Mouse (Mus musculus): ENCODE data around the gene E2f2.

Gene E2f2

DNA sequence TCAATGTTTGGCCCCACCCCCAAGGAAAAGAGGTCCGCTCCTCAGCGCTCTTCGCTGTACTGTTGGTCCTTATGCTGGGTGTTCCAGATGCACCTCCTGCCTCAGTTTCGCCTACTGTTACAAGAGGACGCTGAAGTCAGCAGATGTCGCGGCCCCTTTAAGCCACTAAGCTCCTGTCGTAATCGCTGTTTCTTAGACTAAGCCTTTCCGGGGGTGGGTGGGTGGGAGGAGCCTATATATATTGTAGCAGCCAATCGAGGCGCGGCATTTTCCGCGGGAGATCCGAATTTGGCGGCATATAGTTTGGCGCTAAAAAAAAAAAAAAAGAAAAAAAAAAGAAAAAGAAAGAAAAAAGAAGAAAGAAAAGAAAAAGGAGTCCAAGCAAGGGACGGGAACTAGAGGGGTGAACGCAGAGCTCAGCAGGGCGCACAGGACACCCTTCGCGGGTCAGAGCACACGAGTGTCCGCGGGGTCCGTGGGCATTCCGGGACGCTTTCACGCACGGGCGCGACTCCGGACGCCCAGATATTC is at the start of gene E2f2:
Gene E2f2, plus strand, starts transcription at position 384 of the 531 bp plus-strand sequence.
- DNase-seq (ENCODE audit: low read depth, low spot score), result no peak

DNA sequence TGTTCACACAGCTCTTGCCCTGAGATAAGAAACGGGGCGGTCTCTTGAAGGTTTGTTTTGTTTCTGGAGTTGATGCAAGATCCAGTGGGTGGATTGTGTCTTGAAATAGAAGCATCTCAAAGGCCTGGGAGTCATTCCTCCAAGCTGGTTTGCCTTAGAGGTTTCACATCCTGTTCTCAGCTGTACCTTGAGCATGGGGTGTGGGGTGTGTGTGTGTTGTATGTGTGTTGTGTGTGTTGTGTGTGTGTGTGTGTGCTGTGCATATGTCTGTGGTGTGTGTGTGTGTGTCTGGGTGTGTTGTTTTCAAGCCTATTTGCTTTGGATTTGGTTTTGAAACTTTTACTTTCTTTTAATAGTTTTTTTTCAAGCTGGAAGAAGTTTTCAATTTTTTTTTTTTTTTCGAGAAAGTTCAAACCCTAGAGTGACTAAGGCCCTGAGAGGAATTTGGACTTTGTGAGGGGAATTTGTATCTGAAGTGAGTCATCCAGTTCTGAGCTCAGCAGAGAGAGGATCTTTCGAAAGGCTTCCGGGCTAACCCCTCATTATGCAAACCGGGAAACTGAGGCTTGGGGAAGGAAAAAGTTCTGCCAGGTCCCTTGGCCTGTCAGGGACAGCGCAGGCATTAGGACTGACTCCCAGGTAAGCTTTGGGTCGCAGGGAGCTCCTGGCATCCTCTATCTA is 48.9 kb upstream of the E2f2 start:
- DNase-seq (ENCODE audit: low read depth, low spot score), result no peak

DNA sequence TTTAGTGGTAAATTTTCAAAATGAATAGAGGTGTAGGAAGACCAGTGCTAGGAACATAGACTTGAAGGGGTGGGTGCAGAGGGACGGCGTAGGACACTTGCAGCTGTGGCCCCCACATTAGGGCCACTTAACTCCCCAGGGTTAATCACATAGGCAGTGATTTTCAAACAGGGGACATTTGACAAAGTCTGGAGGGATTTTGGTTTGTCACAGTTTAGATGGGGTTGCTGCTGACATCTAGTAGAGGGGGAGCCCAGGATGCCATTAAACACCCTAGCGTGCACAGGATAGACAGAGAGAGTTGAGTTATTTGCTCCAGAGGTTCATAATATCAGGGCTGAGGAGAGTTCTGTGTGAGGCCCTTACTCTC is 48.4 kb upstream of the E2f2 start:
- no peak for DNase-seq (ENCODE audit: low read depth, low spot score)

DNA sequence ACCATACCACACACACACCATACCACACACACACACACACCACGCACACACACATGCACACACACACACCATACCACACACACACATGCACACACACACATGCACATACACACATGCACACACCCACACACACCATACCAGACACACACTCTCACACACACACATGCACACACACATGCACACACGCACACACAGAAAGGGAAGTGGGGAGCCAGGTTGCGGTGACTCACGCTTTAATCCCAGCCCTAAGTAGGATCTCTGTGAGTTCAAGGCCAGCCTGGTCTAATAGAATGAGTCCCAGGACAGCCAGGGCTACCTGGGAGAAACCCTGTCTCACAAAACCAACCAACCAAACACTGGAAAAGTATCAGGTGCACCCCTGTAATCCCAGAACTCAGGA is 47.6 kb upstream of the E2f2 start:
- DNase-seq (ENCODE audit: low read depth, low spot score), result no peak

DNA sequence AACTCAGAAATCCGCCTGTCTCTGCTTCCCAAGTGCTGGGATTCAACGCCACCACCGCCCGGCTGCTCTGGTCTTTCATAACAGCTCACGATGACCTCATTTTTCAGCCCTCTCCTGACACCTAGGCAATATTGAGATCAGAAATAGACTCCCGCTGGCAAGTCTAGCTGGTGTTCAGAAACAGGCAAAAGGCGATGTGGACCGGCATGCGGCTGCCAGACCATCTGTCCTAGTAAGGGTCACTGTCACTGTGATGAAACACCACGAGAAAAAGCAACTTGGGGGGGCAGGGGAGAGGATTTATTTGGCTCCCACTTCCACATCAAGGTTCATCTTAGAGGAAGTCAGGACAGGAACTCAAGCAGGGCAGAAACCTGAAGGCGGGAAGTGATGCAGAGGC is 46.7 kb upstream of the E2f2 start:
- DNase-seq (ENCODE audit: low read depth, low spot score), result no peak

DNA sequence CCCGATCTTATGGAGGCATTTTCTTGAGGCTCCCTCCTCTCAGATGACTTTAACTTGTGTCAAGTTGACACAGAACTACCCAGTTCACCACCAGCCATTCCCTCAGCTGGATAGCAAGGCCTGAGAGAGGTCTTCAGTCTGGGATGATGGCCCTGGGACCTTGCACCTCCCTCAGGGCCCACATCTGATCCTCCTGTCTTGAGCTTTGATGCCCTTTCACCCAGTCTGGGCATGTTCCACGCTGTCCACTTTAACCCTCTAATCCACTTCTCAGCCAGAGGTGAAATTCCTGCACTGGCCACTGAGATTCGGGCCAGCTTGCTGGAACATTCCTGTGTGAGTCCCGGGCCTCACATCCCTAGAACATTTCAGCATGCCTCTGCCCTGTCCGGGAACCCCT is 46.2 kb upstream of the E2f2 start:
- DNase-seq (ENCODE audit: low read depth, low spot score), result no peak

DNA sequence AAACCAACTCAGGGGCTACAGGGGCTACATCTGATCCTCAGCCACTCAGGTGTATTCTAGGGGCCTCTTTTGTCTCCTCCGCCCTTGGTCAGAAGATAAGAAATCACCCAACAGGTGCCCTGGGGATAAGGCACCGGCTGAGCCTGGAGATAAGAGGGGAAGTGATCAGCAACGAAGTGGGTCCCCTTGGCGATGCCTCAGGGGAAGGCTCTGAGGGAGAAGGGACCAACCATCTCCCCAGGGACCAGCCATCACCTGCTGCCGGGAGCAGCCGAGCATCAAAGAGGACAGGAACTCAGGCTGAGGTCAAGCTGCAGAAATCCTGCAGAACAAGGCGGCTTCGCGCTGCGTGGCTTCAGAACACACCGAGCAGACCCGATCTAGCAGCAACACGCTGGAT is 44.5 kb upstream of the E2f2 start:
- no peak for DNase-seq (ENCODE audit: low read depth, low spot score)

DNA sequence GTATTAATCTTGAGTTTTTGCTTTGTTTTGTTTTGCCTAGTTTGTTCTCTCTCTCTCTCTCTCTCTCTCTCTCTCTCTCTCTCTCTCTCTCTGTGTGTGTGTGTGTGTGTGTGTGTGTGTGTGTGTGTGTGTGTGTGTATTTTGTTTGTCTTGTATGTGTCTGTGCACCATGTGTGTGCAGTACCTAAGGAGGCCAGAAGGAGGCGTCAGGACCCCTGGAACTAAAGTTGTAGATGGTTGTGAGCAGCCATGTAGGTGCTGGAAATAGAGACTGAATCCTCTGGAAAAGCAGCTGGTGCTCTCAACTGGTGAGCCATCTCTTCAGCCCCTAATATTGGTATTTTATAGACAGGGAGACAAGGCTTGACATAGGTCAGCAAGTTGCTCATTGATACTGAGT is 42.4 kb upstream of the E2f2 start:
- no peak for DNase-seq (ENCODE audit: low read depth, low spot score)

DNA sequence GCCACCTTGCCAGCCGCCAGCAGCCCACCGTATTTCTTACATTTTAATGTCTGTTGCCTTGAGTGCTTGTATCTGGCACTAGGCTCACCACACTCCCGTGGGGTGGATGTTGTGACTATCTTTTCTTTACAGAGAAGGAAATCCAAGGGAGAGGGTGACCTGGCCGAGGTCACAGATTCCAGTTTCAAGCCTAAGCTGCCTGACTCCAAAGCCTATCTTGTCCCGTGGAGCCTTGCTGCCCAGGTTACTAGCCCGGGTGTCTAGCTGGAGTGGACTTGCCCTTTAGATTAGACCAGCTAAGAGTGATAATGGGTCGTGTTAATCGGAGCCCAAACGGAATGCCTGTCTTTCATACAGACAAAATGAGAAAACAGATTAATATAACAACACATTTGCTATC is 38.4 kb upstream of the E2f2 start:
- no peak for DNase-seq (ENCODE audit: low read depth, low spot score)

DNA sequence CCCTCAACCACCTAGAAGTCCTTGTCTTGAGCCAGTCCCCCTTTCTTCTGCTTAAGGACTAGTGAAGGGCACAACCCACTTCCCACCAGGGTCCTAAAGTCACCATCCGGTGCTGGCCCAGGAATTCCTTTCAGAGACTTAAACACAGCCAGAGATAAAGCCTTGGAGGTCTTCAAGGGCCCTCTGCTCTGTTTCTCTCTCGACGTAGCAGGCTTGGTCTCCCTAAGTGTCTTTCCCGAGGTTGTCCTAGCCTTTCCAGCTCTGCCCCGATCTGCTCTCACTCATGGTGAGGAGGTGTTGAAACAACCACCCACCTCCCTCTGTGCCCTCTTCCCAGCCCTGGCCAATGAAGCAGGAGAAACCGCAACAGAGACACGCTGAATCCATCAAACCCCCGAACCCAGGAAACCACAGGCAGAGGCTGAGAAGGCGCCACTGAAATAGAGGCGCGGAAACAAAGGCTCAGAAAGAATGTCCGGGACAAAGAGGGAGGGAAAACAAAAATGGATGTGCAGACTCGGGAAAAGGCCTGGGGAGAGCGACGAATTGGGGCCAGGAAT is 37.7 kb upstream of the E2f2 start:
- no peak for DNase-seq (ENCODE audit: low read depth, low spot score)

DNA sequence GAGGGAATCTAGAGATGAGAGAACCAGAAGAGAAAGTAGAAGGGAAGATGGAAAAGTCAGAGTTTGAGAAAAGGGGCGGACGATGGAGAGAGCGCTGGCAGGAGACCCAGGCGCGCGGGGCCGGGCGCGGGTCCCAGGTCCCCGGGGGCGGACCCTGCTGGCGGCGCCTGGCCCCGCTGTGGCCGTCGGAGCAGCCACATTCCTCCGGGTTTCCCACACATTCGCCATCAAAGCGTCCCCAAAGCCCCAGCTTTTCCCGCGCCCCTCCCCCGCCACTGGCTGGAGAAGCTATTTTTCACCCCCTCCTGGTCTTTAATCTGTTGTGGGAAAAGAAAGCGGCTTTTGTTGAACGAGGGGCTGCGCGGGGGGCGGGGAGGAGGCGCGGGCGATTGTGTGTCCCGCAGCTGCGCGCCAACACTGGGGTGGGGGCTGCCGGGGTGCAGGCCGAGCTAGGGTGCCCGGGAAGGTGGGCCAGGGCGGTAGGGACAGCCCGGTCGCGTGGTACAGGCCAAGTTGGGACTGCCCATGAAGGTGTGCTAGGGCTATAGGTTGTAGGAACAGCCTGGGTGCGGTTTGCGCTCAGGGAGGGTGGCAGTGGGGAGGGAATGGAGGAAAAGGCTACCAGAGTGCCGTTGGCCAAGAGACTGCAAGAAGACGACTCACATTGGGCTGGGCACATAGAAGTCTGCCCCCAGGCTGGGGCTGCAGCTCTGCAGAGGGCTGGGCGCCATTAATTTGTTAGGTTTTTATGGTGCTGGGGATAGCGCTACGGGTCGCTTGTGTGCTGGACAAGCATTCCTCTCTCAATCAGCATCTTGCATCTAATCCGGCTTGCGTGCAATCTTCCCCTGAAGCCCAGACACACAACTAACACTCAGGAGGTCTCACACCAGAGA is 37.0 kb upstream of the E2f2 start:
- DNase-seq (ENCODE audit: low read depth, low spot score), result no peak

DNA sequence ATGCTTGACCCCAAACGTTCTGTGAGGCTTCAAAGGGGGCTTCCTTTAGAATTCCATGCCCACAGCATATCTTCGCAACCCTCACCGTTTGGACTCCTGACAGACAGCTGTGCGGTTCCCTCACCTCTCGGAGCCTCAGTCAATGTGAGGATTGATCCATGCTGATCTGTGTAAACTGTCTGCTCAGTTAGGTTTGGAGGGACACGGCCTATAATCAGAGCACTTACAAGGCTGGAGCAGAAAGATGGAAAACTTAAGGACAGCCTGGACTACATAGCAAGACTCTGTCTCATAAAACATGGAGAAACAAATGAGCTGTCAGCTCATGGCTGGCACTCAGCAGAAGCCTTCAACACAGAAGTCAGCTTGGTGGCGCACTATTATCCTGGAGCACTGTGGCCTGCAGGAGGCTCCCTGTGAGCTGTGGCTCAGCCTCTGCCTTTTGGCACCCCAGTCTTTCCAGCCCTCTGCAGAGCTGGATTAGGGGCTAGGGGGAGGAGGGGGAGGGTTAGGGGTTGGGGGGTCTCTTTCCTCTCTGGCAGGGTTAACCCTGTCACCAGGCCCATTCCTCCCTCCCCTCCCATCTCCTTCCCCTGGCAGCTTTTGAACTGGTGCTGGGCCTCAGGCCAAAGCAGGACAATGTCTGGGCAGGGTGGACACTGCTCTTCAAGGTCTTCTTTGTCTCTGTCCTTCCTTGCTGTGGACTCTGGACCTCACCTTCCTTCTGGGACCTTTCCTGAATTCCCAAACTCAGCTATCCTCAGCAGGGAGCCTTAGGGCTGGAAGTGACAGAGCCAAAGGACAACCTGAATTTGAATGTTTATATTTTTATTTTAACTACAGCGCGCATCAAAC is 36.1 kb upstream of the E2f2 start:
- no peak for DNase-seq (ENCODE audit: low read depth, low spot score)

DNA sequence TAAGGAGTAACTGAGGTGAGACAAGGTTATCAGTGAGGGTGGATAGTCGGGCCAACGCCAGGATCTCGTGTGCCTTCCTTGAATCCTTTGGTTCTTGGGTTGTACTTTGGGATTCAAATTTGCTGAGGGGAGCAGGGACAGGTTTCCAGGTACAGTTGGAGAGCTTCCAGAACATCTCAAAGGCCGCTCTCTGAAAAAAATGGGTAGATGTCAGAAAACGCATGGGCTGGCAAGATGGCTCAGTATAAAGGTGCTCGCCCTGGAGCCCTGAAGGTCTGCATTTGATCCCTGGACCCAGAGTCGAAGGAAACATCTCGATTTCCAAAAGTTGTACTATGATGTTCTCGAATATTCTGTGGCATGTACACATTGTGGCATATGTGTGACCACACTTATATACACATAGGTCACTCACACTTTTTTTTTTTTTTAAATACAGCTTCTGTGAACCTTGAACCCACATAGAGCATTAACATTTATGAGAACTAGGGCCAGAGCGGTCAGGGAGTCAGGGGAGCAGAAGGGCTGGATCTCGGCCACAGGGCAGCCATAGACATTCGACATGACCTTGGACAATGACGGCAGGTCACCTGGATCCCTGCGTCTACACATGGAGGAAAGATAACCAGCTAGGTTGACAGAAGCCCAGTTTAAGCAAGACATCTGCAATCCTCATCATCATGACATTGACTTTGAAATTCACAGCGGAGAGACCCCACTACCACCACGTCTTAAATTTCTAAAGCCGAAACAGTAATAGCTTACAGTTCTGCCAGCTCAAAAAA is 32.7 kb upstream of the E2f2 start:
- DNase-seq (ENCODE audit: low read depth, low spot score), result no peak

DNA sequence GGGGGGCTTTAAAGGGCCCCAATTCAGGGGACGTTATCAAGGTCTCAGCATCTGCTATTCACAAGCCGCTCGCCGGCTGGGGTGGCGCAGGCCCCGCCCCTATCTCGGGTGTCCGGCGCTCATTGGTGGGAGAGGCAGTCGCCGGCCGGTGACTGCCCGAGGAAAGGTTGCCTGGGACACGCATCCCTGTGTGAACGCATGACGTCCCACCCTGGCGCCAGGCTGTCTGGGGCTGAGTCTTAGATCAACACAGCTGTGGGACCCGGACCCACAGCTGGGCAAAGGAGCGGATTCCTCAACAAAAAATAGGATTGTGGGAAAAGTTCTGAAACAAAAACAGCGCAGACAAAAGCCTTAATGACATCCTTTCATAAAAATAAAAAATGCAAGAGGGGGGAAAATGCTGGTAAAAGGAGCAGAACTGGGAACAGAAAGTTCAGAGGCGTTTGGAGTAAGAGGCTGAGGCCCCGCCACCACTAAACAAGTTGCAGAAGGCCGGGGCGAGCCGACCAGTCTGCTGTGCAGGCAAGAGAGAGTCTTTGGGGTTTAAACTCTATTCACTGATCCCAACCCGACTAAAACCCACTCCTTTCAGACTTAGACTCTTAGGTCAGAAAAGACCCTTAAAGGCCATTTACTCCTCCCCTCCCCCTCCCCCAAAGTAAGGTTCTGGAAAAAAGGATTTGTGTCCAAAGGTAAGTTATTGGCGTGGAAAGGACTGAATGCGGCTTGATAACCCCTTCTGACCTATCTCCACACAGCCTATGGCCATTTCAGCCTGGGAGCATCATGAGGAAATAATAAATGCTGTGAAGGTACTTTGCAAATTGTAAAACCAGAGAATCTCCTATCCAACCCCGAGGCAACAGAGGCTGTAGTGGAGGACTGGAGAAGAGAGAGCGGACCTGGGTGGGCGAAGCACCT is 31.6 kb upstream of the E2f2 start:
- DNase-seq (ENCODE audit: low read depth, low spot score), result peak; percentile 95

DNA sequence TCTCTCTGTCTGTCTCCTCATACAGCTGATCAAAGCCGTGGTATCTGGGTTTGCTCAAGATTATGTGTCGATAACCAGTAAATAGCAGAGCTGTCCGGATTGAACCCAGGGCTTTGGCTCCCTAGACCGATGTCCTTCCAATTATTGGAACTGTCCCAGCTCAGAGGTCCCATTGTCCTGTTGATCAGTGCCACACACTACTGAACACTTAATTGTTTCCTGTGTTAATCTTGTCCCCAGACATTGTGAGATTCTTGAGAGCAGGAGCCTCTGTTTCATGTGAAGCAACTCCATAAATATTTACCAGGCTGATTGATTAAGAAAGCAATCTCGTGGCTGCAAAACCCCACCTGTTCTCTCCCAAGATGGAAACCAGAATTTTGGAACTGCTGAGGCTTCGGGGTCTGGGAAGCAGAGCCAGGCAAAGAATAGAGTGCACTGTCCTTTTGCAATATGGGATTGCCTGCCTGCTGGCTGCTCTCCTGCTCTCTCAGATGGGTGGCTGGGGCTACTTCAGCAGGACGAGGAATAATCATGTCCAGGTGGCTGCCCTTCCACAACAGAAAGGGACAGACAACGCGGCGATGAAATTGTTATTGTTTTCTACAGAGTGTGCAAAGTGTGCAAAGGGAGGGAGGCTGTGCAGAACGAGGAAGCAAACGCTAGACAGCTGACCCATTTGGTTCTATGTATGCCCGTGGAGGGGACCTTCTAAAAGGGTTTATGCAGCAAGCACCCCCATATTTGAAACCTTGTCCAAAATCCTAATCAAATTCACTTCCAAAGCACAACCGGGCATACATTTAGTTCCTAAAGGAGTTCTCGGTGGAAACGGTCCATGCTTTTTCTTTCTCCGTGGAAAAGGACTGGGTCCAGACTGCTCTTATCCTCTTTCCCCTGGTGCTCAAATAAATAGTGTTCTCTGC is 29.7 kb upstream of the E2f2 start:
- no peak for DNase-seq (ENCODE audit: low read depth, low spot score)

DNA sequence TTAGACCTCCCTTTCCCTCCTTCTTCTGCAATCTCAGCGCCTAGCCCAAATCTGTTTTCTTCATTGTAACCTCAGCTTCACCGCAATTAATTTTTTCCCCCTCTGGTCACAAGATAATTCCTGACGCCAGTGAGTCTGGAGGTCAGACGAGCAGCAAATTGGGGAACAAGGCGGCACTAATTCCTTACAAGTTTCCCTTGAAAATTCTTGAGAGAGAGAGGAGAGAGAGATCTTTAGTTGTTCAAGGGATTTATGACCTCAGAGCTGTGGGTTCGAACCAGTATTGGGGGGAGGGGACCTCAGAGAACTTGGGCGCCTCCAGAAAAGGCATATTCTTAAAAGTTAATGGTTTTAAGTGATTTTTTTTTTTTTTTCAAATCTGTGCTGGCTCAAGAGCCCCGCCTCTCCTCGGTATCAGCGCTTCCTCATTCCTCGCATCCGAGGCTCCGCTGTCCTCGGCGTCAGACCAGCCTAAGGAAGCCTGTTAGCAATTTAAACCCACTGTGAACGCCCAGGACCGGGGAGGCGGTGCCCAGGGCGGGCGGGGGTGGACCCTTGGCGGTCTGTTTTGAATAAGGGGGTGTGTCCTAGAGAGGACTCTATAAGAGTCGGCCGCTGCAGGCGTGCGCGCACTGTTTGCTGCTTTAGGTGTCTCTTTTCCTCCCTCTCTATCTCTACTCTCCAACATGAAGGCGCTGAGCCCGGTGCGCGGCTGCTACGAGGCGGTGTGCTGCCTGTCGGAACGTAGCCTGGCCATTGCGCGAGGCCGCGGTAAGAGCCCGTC is 28.8 kb upstream of the E2f2 start, which contains the start of gene Id3:
Gene Id3, plus strand, starts transcription at position 305 of the 784 bp plus-strand sequence.
- DNase-seq (ENCODE audit: low read depth, low spot score), result peak; percentile 97

DNA sequence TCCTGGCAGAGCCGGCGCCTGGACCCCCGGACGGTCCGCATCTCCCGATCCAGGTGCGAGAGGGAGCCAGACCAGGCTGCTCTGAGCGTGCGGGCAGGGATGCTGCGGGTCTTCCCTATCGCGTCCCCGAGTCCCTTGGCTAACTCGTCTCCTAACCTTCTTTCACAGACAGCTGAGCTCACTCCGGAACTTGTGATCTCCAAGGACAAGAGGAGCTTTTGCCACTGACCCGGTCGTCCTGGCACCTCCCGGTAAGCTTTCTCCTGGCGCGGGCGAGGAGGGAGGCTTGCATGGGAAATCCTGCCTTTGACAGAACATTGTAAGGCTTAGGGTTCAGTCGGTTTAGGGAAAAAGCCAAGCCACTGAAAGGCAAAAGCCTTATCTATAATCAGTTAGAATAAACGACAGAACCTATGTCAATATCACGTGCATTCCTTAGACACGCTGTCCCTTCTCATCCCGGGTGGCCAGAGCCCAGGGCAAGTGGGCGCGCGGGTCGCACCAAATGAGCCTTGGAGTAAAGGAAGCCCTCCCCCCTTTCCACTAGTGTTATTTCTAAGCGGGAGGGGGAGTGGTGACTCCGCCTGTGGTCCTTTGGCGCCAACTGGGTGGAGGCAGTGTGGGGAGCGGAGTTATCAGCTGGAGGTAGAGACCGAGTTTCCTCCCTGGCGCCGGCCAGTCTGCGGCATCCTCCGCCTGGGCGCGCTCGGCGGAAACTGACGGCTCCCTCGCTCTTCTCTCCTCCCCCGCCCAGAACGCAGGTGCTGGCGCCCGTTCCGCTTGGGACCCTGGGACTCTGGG is 27.9 kb upstream of the E2f2 start:
- peak; percentile 72 for DNase-seq (ENCODE audit: low read depth, low spot score)
